In genomic region chr12:70577769-70578168, GRCm38 (mm10) we compare ENCODE assay signal across 17 mouse cellular contexts.
"Had no signal": no experiment of that assay in that cellular context is flagged by ENCODE, and none has a peak within 500 bp of the region (broad histone marks: within the 10 kb centered on the region; RNA-seq: fewer than 3 reads in every experiment).

No protein-coding gene starts in this region.

- ATAC-seq: intestine, embryonic 16.5 days; midbrain, embryonic 13.5 days had no signal

- DNase-seq: kidney, adult 2 months; kidney, postnatal 25 days; layer of hippocampus, adult 9-11 months; layer of hippocampus, postnatal 36 days; lung, adult 18-20 months; lung, postnatal 10 days; right cerebral cortex, adult 18-20 months; right cerebral cortex, postnatal 25 days; thymus, adult 2 months; thymus, postnatal 25 days had no signal

- H3K9me3 ChIP-seq: kidney, embryonic 15.5 days; neural tube, embryonic 15.5 days had no signal

- H3K36me3 ChIP-seq: kidney, embryonic 15.5 days; limb, embryonic 12.5 days; midbrain, embryonic 13.5 days; neural tube, embryonic 15.5 days had no signal

- H3K4me2 ChIP-seq: kidney, embryonic 15.5 days; limb, embryonic 12.5 days; midbrain, embryonic 13.5 days; neural tube, embryonic 15.5 days had no signal

- H3K9ac ChIP-seq: kidney, embryonic 15.5 days; limb, embryonic 12.5 days; liver, embryonic 14.5 days; midbrain, embryonic 13.5 days; neural tube, embryonic 15.5 days had no signal

- H3K4me1 ChIP-seq: limb, embryonic 12.5 days; midbrain, embryonic 13.5 days had no signal

- H3K27ac ChIP-seq: kidney, embryonic 15.5 days; limb, embryonic 12.5 days; liver, embryonic 14.5 days; midbrain, embryonic 13.5 days; neural tube, embryonic 15.5 days had no signal

- H3K4me3 ChIP-seq: kidney, embryonic 15.5 days; limb, embryonic 12.5 days; midbrain, embryonic 13.5 days; myocyte; neural tube, embryonic 15.5 days had no signal

- H3K27me3 ChIP-seq: limb, embryonic 12.5 days; midbrain, embryonic 13.5 days; neural tube, embryonic 15.5 days had no signal
